Mouse (Mus musculus) CD4-positive, CD25-positive, alpha-beta regulatory T cell, adult 2 months (primary cell): ENCODE measurements at regions not wholly inside any gene's neighbourhood (a gene's known extent, or its start where the extent isn't known, plus 50 kb on each side); places are given as distances from the start of the nearest gene placed in this dataset.

Experiments used
- DNase-seq: peaks from one replicate; pipeline ENCODE4 v3.0.0-alpha.2; 2012; ENCODE audit warnings: low read depth, low spot score

DNA sequence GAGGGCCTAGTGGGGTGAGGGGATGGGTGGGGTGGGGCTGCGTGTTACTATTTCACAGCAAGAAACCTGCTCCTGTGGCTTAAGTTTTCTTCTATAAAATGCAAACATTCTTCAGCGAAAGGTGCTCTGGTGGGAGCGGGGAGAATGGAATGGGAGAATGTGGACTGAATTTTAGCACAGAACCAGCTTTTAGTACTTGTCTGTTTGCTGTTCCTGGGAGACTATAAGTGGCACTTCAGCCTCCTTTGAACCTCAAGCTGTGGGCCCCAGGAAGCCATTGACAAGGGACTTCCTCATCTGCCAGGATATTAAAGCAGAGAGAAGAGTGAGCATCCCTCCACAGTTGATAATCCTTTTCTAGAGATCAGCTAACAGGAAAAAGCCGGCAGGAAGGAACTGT lies 580.2 kb downstream of the Zfp706 start:
- no peak for DNase-seq

DNA sequence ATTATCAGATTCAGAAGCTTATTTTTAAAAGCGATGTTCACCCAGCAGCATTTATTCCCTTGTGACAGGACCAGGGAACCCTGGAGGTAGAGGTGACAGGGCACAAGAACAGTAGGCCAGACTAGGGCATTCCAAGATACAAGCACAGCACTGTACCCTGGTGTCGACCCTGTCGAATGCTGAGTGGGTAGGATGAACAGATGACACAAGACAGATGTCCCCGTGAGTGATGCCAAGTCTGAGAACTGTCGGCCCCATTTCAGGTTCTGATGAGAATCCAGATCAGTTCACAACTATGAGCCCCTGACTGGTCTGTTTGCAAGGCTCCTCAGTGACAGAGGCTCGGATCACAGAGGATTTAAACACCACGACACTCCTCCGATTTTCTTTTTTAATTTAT lies 581.7 kb downstream of the Zfp706 start:
- DNase-seq: no peak

DNA sequence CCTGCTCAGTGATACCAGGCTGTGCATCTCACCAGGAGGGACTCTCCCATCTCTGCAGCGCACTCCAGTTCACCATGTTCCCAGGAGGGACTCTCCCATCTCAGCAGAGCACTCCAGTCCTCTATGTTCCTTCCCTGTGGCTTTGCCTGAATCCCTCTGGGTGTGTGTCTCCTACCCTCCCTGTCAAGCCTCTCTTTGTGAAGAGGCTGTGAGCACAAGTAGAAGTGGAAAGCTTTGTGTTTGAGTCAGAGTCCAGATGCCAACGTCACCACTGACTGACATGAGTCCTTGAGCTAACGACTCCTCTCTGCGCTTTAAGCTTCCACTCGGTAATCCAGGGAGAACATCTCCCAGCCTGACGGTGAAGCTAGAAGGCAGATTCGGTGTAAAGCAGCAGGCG lies 583.5 kb downstream of the Zfp706 start:
- no peak for DNase-seq

DNA sequence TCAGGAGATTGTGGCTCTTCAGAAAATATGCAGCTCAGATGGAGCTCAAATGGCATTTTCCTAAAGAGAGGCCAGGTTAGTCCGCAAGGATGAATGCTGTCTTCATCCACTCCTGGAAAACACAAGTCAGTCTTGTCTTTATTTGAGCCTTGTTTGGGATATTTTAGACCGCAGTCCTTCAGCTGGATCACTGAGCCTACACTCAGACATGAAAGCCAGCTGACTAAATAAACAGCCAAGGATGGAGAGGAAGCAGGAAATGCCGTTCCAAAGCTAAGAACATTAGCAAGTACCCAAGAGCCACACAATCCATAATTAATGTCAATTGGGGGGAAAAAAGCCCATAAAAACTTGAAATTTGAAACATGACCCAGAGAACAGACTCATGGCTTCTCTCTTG lies 584.8 kb downstream of the Zfp706 start:
- no peak for DNase-seq

DNA sequence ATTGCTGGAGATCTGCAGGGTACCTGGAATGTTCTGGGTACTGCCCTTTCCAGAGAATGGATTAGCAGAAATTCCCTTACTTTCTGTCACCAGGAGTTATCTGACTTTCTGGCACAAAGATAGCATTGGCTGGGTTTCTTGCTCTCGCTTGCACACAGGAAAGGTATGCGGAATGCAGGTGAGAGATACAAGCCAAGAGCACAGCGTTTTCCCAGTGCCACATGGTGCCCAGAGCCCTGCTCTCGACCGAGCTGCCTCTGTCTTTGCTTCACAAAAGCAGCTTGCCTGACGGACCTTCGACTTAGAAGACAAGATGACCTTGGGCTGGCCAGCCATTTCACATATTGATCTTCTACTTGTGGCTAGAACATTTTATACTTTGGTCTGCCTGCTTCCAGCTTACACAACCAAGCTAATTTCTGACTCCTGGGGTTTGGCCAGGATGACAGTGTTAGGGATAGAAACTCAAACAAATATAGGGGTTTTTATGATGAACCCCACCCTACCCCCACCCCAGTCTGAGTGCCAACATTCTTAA lies 587.6 kb downstream of the Zfp706 start:
- DNase-seq: no peak

DNA sequence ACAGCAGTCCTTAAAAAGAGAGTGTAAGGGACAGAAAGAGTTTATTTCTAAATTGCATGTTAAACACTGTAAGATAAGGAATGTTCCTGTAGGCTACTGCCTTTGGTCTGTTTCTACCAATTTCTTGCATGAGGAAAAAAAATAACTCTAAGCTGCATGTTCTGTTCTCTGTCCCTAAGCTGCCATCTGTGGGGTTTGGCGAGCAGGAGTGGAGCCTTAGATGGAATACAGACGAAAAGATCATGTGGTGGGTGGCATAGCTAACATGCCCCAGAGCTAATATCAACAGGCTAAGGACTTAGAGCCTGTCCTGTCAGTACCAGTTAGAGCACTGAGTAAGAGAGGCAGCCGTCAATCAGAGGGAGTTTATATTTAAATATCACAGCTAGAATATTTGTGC lies 590.1 kb downstream of the Zfp706 start:
- no peak for DNase-seq

DNA sequence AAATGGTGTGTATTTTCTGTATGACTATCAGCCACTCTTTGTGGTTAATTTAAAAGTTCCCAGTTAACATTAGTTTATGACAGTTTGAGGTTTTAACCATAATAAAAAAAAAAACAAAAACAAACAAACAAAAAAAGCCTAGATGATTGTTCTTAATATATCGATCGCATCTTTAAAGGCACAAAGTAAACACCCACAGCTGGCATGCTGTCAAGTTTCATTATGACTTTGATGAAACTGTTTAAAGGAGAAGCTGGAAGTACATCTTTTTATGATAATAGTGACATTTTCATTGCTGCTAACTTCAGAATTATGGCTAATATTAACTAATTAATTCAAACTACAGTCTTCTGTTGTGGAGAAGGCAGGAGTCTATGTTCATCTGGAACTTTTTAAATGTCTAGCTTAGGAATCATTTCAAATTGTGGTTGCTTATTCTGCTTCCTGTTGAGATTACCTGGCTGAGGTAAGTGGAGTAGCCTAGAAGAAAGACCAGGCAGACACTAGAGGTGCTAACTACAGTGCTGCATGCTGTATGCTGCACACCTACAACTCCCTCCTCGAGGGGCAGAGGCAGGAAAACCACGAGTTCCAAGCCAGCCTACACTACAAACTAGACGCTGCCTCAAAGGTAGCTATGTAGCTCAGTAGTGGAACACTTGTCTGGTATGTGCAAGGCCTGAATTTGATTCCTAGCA lies 591.9 kb downstream of the Zfp706 start:
- DNase-seq: peak; percentile 65

DNA sequence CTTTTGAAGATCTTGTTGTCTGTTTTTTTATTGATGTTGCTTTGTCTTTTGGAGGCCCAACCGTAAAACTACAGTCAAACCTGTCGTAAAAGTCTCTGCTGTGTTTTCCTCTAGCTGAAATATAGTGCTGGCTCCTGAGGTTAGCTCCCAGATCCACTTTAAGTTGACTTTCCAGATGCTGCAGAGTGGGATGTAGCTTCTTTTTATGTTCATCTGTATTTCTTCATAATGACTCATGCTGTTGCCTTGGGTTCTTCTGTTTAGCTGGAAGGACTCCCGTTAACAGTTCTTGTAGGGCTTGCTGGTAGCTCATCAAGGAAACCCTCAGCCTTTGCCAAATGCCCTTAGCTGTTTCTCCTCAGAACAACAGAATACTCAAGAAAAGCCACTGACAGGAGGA lies 595.6 kb downstream of the Zfp706 start:
- DNase-seq: no peak

DNA sequence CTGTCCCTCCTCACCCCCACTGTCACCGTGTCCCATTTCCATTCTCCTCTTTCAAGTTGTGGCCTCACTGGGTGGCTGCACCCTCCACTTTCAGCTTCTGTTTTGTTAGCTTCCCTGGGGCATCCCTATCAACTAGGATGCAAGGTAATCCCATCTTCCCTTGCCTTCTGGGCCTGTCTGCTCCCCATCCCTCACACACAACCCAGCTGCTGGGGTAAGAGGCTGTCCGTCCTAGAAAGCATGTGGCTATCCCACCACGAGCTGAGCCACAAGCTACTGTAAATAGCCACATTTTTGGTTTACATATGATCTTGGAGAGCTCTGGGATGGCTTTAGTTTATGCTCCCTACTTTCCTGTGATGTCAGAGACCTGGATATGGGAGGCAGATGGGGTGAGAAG lies 602.1 kb downstream of the Zfp706 start:
- DNase-seq: no peak

DNA sequence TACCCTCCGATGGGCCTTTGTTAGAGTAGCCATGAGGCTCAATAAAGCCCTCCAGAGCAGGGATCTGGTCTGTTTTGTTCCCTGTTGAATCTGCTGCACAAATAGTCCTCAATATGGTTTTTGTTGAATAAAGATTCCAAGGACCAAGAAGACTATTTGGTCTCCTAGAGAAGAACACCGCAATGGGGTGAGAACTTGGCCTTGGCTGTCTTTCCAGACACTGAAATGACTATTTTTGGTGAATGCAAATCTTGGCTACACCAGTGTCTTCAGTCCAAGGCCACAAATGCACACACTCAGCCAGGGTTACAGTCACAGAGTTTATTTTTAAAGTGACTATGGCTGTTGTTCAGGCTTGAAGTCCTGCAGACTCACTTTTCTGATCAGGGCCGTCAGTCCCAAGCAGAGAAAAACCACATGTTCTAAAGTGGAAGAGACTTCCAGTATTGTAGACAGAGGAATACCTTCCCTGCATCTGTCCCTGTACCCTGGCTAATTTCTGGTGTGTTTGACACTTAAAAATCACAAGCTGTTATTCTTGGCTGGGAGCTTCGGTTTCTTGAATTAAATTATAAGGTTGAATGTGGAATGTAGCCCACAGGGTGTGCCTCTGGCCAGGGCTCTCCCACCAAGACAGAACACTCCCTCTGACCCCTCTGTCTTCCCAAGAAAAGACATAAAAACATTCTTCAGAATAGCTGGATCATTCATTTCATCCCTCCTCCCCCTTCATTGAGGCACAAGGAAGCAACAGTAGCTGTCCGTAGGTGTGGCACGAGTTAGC lies 604.0 kb downstream of the Zfp706 start:
- no peak for DNase-seq

DNA sequence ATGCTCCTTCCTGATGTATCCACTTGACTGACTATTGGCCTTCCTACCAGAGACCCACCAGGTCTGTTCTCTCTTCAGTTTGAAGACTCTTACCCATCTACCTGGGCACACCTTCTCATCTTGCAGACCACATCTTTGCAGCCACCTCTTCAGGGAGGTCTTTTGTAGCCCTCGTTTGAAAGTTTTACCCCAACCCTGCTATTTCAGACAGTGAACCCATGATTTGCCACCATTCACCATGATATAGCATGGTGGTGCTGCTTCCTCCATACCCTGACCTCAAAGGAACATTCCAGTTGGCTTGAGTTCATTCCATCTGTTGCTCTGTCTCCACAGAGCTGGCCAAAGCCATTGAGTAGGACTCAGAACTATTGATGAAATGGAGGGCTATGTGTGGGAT lies 605.5 kb downstream of the Zfp706 start:
- DNase-seq: no peak

DNA sequence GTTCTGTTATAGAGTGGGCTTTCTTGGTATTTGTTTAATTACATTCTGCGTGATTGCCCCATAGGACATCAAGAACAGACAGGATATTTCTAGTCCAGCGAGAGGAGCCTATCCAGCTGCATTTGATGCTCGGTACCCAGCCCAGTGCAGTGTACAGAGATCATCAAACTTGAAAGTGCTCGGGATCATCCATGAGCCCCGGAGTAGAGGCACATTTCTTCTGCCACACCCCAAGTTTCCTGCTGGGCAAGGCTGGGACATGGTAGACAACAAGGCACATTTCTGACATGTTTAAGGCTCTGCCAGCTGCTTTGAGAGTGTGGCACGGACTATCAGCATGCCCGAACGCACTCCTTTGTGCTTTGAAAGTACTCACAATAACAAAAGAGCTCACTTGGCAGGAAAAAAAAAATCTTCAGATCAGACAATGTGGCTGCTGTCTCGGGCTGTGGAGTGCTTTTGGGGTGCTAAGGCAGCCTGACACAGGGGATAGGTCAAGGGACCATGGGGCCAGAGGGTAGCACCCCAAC lies 607.2 kb downstream of the Zfp706 start:
- no peak for DNase-seq

DNA sequence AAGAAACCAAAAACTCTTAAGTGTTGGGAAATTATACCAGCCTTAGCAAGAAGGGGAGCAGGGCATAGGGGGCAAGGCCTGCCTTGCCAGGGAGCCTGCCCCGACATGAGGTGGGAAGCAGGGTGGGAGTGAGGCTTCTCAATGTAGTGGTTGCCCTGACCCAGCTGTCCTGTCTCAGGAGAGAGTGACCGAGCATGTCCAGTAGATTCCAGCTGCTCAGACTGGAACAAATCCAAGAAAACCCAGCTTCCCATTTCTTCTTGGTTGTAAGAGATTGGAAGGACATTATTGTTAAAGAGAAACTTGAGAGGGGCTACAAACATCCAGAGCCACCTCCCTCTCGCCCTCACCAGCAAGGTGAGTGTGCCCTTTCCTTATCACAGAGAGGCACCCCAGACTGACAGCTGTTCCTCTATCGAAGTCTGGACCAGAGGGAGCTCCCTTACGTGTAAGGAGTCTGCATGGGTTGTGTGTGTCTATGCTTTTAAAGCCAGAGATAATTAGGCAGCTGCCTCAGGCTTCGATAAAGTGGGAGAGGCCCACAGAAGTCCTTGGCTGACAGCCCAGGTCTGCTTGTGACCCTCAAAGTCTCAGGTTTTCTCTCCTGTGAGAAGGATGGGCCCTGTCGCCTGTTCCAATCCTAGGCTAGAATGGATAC lies 608.1 kb downstream of the Zfp706 start:
- no peak for DNase-seq

DNA sequence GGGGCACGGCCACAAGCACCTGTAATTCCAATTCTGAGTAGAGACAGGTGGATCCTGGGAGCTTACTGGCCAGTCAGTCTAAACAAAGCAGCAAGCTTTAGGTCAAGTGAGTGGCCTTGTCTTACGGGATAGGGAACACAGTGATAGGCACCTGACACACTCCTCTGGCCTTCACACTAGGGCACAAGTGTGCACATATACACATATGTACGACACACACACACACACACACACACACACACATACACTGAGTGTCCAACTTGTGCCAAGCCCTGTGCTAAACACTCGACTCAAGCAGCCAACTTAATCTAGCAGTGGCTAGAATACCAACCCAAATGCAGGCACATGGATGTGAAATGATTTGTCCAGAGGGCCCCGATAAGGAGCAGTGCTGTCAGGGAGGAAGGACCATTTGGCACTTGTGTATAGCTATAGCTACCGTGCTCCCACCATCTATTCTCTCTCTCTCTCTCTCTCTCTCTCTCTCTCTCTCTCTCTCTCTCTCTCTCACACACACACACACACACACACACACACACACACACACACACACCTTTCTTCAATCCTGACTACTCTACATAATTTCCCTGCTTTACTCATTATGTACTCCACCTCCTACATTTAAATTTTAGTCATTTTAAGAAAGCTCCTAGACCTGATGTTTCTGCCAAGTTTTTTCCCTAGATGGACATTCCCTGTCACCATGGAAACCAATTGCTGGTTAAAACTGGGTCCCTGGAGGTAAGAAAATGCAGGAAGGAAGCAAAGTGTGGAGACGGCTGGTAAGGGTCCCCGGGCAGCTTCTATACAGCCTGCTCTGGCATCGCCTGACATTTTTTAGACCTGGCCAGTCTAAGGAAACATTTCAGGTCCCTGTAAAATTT lies 609.2 kb downstream of the Zfp706 start:
- DNase-seq: no peak

DNA sequence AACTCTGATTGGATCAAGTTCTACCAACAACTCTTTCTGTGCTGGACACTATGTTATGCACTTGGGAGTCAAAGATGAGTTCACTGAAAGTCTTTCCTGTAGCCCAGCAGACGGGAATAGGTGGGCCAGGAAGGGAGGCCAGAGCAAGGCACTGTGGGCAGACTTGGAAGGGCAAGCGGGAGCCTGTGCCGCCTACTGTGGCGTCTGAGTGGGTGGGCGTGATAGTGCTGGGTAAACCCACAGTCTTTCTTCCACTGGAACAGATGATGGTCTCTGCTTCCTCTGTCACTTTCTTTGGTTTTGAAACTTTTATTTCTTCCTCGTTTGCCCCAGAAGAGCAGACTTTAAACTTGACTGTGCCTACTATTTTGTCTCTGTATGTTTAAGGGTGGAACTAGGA lies 610.8 kb downstream of the Zfp706 start:
- DNase-seq: peak; percentile 53

DNA sequence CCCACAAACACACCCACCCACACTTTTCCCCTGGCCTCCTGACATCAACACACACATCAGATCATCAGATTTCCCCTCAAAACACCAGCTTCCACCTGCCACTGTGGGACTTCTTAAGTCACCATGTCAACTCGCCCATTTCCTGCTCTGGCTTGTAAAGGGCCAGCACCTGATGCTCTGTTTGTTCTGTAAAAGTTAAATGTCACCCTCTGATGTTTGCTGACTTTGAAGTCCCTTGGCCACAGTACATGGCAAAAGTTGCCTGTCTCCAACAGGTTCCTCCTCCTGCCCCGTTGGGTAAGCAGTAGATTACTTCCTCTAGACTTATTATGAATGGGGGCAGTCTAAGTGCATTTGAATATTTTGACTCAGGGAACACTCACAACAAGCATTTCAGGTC lies 611.3 kb downstream of the Zfp706 start:
- peak; percentile 83 for DNase-seq

DNA sequence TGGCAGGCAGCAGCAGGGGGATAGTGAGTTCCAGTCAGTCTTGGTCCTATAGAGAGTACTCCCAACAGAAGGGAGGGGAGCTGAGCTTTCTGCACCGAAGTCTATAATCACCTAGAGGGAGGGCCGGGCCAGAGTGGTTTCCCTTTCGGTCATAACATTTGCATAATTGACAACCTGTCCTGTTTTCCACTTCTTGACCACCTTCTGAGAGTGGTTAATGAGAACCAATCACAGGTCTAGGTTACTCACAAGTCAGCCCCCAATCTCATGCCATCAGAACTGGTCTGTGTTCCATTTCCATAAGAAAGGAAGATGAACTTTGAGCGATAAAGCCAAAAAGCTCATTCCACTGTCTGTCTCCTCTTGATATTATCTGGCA lies 611.9 kb downstream of the Zfp706 start:
- peak; percentile 24 for DNase-seq

DNA sequence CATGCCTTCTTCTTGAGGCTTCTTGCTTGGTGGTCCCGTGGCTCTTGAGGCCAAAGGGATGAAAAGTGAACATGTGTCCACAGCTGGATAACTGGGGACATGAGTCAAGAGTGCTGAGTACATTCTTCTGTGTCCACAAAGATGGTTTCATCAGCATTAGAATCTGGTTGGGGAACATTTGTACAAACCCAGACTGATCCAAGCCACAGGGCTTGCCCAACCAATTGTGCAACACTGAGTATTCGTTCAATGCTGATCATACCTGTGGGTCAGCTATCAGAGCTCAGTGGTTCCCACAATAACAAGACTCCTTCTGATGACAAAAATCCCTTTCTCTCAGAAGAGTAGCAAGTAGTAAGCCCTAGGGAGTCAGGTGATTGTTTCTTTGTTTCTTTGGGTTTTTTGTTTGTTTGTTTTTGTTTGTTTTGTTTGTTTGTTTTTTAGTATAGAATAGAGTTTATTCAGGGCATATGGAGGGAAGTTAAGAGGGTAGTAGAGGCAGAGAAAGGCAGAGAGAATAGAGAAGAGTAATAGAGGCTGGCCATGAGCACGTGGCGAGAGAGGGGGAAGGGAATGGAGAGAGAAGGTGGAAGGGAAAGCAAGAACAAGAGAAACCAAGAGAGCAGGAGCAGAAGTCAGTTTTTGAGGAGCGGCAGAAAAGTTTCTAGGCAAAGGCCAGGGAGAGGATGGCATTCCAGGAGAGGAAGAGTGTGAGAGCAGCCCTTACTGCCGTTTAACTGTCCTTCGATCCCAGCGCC lies 612.5 kb downstream of the Zfp706 start:
- no peak for DNase-seq

DNA sequence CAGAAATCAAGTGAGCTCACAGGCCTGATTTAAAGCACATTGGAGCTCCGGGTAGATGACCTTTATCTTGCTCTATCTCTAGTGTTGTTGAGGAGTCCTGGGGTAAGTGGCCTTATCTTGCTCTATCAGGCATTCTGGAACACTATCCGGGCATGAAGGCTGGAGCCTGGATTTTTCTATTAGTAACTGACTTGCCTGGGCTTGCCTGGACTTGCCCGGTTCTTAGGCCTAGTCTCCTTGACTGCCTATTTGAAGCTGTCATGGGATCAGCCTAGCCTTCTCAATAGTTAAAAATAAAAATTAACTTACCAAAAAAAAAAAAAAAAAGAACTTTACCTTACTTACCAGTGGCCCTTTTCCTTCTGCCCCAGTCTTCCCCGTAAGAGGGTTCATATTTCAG lies 617.8 kb downstream of the Zfp706 start:
- DNase-seq: no peak

DNA sequence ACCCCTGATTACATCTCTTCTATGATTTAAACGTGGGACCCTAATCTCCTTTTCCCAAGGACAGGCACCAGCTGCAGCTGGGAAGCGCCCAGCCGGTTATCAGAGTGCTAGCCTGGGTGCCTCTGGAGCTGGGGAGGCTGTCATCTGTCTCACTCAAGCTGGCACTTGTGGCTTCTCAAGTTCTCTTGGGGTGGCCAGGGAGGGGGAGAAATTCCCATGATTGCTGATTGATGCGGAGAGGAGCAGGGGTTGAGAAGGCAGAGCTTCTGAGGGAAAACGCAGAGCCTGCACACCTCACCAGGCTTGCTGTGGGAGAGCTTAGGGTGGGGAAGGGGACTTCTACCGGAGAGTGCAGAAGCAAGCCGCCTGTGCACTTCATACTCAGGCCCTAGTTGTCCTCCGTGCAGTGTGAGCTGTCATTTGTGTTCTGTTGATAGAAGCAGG lies 626.3 kb downstream of the Zfp706 start:
- no peak for DNase-seq
